Mouse (Mus musculus): Measurements from ENCODE around the gene S1pr5. TPM values are rescaled to one million over a fixed set of nuclear protein-coding genes. Genes with fewer than 3 reads are reported as not detected.

Gene S1pr5
- polyA plus RNA-seq, 1 experiment from 2014 or later = 4.7 TPM

DNA sequence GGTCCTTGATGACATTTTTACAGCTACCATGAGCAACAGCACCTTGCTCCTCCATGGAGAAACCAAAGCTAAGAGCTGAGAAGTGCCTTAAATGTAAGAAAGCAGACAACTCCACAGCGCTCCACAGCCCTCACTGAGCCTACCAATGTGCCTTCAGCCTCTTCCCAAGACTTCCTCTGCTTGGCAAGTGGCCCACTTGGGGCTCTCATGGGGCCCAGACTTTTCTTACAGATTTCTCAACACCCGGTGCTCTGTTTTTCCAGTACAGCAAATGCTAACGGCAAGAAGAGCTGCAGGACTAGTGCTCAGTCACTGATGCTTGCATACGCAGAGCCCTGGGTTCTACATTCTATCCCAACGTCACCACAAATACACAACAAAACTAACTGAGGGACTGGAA is 29.5 kb upstream of the S1pr5 start:
- no peak for ATAC-seq (ENCODE audit: low FRiP score, low TSS enrichment)
- no peak overlapping the region for H3K4me2 ChIP-seq (replicated peaks; ENCODE audit: low read depth)
- peaks cover 53% of the 10 kb centered on the region for H3K36me3 ChIP-seq (ENCODE audit: control insufficient read depth, insufficient read depth, low read length)
- WGBS = 88% methylated on average over 5 of the region's 5 CpGs
- TF ChIP-seq EP300 (optimal IDR thresholded peaks at IDR 0.05) = no peak
- no peak for TF ChIP-seq CTCF (IDR thresholded peaks at IDR 0.05; ENCODE audit: low read depth)
- H3K4me1 ChIP-seq (replicated peaks; ENCODE audit: control insufficient read depth, insufficient read depth) = no peaks in the 10 kb centered on the region
- no peak overlapping the region for H3K27ac ChIP-seq (replicated peaks)
- no peaks in the 10 kb centered on the region for H3K9me3 ChIP-seq (ENCODE audit: control insufficient read depth, low read length)
- H3K9ac ChIP-seq (ENCODE audit: low read length) = no peak overlapping the region
- no peak for DNase-seq (ENCODE audit: low spot score)
- no peak overlapping the region for H3K4me3 ChIP-seq (ENCODE audit: low read depth, low read length)
- H3K27me3 ChIP-seq (ENCODE audit: control insufficient read depth, insufficient read depth, low read length) = no peaks in the 10 kb centered on the region

DNA sequence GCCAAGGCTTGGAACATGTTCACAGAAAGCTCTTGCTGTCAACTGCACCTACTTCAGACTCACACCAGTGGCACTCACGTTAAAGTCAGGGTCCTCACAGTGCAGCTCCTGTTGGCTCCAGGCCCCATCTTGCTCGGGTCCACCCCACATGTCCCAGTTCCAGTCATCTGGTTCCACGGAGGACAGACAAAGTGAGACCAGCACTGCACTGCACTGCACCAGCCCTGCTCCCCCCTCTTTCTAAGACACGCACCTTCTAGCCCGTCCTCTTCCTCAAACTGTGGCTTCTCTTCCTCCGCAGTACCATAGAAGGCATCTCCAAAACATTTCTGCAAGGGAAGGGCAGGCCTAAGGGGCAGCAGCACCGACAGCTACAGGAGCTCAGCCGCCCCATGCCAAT is 28.1 kb upstream of the S1pr5 start:
- peaks cover 55% of the 10 kb centered on the region for H3K36me3 ChIP-seq (ENCODE audit: control insufficient read depth, insufficient read depth, low read length)
- no peak overlapping the region for H3K9ac ChIP-seq (ENCODE audit: low read length)
- H3K4me1 ChIP-seq (replicated peaks; ENCODE audit: control insufficient read depth, insufficient read depth) = no peaks in the 10 kb centered on the region
- WGBS = 83% methylated on average over 8 of the region's 8 CpGs
- no peaks in the 10 kb centered on the region for H3K9me3 ChIP-seq (ENCODE audit: control insufficient read depth, low read length)
- no peak overlapping the region for H3K27ac ChIP-seq (replicated peaks)
- H3K27me3 ChIP-seq (ENCODE audit: control insufficient read depth, insufficient read depth, low read length) = no peaks in the 10 kb centered on the region
- H3K4me3 ChIP-seq (ENCODE audit: low read depth, low read length) = no peak overlapping the region
- DNase-seq (ENCODE audit: low spot score) (no peak), ATAC-seq (ENCODE audit: low FRiP score, low TSS enrichment) (no peak)
- TF ChIP-seq EP300 (optimal IDR thresholded peaks at IDR 0.05) = no peak
- no peak for TF ChIP-seq CTCF (IDR thresholded peaks at IDR 0.05; ENCODE audit: low read depth)
- H3K4me2 ChIP-seq (replicated peaks; ENCODE audit: low read depth) = no peak overlapping the region

DNA sequence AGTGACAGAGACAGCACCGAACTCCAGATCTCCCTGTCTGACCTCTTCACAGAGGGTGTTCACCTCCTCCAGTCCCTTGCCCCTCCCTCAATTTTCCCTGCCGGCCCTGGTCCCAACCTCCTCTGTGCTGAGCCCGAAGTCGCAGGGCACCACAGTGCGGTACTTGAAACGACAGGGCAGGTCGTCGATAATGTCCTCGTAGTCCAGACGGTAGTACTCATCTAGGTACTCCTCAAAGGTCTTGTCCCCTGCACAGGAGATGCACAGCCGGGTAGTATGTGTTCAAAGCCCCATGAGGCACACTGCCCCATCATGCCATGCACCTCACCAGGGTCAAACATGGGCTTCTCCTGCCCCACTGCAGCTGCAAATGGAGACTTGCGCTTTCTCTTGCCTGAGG is 27.5 kb upstream of the S1pr5 start:
- WGBS = 87% methylated on average over 12 of the region's 12 CpGs
- Histone ChIP-seq H3K4me1 (replicated peaks; ENCODE audit: control insufficient read depth, insufficient read depth) (no peaks in the 10 kb centered on the region), H3K9me3 (ENCODE audit: control insufficient read depth, low read length) (no peaks in the 10 kb centered on the region), H3K27me3 (ENCODE audit: control insufficient read depth, insufficient read depth, low read length) (no peaks in the 10 kb centered on the region), H3K27ac (replicated peaks) (no peak overlapping the region), H3K4me2 (replicated peaks; ENCODE audit: low read depth) (no peak overlapping the region), H3K9ac (ENCODE audit: low read length) (no peak overlapping the region), H3K36me3 (ENCODE audit: control insufficient read depth, insufficient read depth, low read length) (peaks cover 54% of the 10 kb centered on the region), H3K4me3 (ENCODE audit: low read depth, low read length) (no peak overlapping the region)
- DNase-seq (ENCODE audit: low spot score) (no peak), ATAC-seq (ENCODE audit: low FRiP score, low TSS enrichment) (no peak)
- no peak for TF ChIP-seq EP300 (optimal IDR thresholded peaks at IDR 0.05)
- no peak for TF ChIP-seq CTCF (IDR thresholded peaks at IDR 0.05; ENCODE audit: low read depth)

DNA sequence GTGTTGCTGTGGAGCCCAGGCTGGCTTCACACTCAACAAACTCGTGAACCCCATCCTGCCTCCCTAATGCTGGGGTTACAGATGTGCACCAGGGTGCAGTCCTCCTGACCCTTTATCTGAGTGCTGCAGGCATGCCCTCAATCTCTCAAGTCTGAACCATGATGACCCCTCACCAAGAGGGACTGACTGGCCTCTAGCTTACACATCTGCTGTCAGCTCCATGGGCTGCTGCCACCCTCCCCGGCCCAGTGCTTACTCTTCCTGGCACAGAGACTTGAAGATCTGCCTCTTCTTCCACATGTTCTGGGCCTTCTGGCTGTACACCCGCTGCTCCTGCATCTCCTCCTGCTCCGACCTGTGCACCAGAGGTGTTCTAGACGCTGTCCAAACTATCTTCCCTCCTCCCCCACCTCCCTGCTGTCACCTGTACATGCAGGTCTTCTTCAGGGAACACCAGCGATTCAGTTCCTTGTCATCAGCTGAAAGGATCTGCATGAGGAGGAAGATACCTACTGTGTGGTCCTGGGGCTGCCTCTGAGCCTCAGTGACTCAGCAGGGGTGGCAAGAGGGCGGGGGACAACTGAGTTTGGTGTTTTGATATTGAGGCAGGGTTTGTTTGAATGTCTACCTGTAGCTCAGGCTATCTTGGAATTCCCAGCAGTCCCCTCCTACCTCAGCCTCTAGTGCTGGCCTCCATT is 26.9 kb upstream of the S1pr5 start:
- Histone ChIP-seq H3K4me1 (replicated peaks; ENCODE audit: control insufficient read depth, insufficient read depth) (no peaks in the 10 kb centered on the region), H3K4me2 (replicated peaks; ENCODE audit: low read depth) (no peak overlapping the region), H3K27me3 (ENCODE audit: control insufficient read depth, insufficient read depth, low read length) (no peaks in the 10 kb centered on the region), H3K36me3 (ENCODE audit: control insufficient read depth, insufficient read depth, low read length) (peaks cover 54% of the 10 kb centered on the region), H3K9ac (ENCODE audit: low read length) (no peak overlapping the region), H3K27ac (replicated peaks) (no peak overlapping the region), H3K4me3 (ENCODE audit: low read depth, low read length) (no peak overlapping the region), H3K9me3 (ENCODE audit: control insufficient read depth, low read length) (no peaks in the 10 kb centered on the region)
- DNase-seq (ENCODE audit: low spot score) (no peak), ATAC-seq (ENCODE audit: low FRiP score, low TSS enrichment) (no peak)
- no peak for TF ChIP-seq EP300 (optimal IDR thresholded peaks at IDR 0.05)
- TF ChIP-seq CTCF (IDR thresholded peaks at IDR 0.05; ENCODE audit: low read depth) = no peak
- 77% methylated on average over 7 of the region's 7 CpGs for WGBS

DNA sequence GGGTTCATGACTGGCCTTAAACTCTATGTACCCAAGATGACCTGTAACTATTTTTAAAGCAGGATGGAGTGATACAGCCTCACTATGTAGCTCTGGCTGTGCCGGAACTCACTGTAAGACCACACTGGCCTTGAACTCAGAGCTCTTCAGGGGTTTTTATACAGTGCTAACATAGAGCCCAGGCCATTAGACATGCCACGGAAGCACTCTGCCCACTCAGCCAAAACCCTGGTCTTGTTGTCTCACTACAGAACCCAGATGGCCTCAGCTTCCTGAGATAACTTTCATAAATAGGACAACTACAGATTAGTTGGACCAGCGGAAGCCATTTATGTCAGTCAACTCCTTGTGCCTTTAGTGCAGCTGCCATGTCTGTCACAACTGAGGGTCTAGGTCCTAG is 26.1 kb upstream of the S1pr5 start:
- H3K9me3 ChIP-seq (ENCODE audit: control insufficient read depth, low read length) = no peaks in the 10 kb centered on the region
- DNase-seq (ENCODE audit: low spot score) = no peak
- no peak overlapping the region for H3K27ac ChIP-seq (replicated peaks)
- H3K4me2 ChIP-seq (replicated peaks; ENCODE audit: low read depth) = no peak overlapping the region
- H3K36me3 ChIP-seq (ENCODE audit: control insufficient read depth, insufficient read depth, low read length) = peaks cover 51% of the 10 kb centered on the region
- H3K27me3 ChIP-seq (ENCODE audit: control insufficient read depth, insufficient read depth, low read length) = no peaks in the 10 kb centered on the region
- ATAC-seq (ENCODE audit: low FRiP score, low TSS enrichment) = no peak
- no peaks in the 10 kb centered on the region for H3K4me1 ChIP-seq (replicated peaks; ENCODE audit: control insufficient read depth, insufficient read depth)
- TF ChIP-seq CTCF (IDR thresholded peaks at IDR 0.05; ENCODE audit: low read depth) = no peak
- no peak for TF ChIP-seq EP300 (optimal IDR thresholded peaks at IDR 0.05)
- no peak overlapping the region for H3K9ac ChIP-seq (ENCODE audit: low read length)
- H3K4me3 ChIP-seq (ENCODE audit: low read depth, low read length) = no peak overlapping the region
- WGBS = 81% methylated on average over 3 of the region's 3 CpGs

DNA sequence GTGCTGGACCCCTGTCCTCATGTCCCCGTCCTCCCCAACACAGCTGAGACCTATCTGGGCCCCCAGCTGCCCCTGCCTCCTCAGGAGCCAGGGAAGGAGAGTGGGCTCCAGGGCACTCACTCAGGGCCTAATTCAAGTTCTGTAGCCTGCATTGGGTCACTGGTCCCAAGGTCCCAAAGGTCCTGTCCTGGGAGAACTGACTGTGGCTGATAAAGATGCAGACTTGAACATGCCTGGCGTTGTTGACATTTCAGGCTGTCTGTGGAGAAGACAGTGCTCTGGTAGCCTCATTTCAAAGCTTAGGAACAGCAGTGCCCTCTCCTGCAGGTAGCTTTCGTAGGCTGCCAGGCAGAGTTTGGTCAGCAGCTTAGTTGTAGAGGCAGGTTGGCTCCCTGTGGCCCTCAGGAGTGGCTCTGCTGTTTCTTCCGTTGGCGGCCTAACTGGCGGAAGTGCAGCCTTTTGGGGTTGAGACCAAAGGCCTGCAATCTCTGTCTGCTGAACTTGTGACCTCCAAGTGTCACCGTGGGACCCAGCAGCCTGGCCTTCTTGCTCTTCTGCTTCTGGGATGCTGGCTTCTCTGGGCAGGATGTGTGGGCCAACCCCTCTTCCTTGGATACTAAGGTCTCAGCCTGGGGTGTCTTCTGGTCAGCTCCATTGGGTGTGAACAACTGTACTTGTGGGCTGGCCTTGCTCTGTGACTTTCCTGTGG is 25.4 kb upstream of the S1pr5 start:
- no peak for ATAC-seq (ENCODE audit: low FRiP score, low TSS enrichment)
- Histone ChIP-seq H3K36me3 (ENCODE audit: control insufficient read depth, insufficient read depth, low read length) (peaks cover 49% of the 10 kb centered on the region), H3K27ac (replicated peaks) (no peak overlapping the region)

More for the DNA sequence above, 25.4 kb upstream of the S1pr5 start:
- Histone ChIP-seq H3K4me2 (replicated peaks; ENCODE audit: low read depth) (no peak overlapping the region), H3K9me3 (ENCODE audit: control insufficient read depth, low read length) (no peaks in the 10 kb centered on the region), H3K4me3 (ENCODE audit: low read depth, low read length) (no peak overlapping the region), H3K4me1 (replicated peaks; ENCODE audit: control insufficient read depth, insufficient read depth) (no peaks in the 10 kb centered on the region), H3K9ac (ENCODE audit: low read length) (no peak overlapping the region), H3K27me3 (ENCODE audit: control insufficient read depth, insufficient read depth, low read length) (no peaks in the 10 kb centered on the region)
- no peak for DNase-seq (ENCODE audit: low spot score)
- TF ChIP-seq CTCF (IDR thresholded peaks at IDR 0.05; ENCODE audit: low read depth) = no peak
- TF ChIP-seq EP300 (optimal IDR thresholded peaks at IDR 0.05) = no peak
- 77% methylated on average over 7 of the region's 7 CpGs for WGBS

Data from stomach, postnatal 0 days (tissue).